8 mouse cellular contexts compared by ENCODE assay signal in genomic region chr11:61448599-61449225, GRCm38 (mm10). TPM values are rescaled to one million over a fixed set of nuclear protein-coding genes. Genes with fewer than 3 reads are reported as not detected.
DNase-seq lines count a peak whose midpoint lies in the region; ATAC-seq and TF ChIP-seq lines count a peak whose summit lies in the region.

No protein-coding gene starts in this region.

- DNase-seq in lung, adult 18-20 months: peak; percentile 24 to 51
- DNase-seq in lung, adult 2 months: no peak
- peak; percentile 90 to 92 for DNase-seq in cerebellum, postnatal 10 days
- DNase-seq in heart, adult 2 months: peak; percentile 57 to 78
- DNase-seq in lung, embryonic 14.5 days: peak; percentile 30
- no peak for DNase-seq in kidney, postnatal 36 days
- DNase-seq in spleen, postnatal 10 days (ENCODE audit: low spot score in 2 of 2): no peak
- DNase-seq in urinary bladder, postnatal 25 days (ENCODE audit: low spot score): no peak

- H3K9me3 ChIP-seq in lung, embryonic 14.5 days (ENCODE audit: low read depth, low read length): no peaks in the 10 kb centered on the region

- TF ChIP-seq EP300 in heart, adult 2 months (IDR thresholded peaks at IDR 0.05; ENCODE audit: insufficient read depth, low read depth, low read length): 0 out of 2 replicates have a peak, but pooled peaks have one; percentile 52

- no peak for TF ChIP-seq CTCF in lung, adult 2 months (IDR thresholded peaks at IDR 0.05; ENCODE audit: insufficient read depth, low read length)
- TF ChIP-seq CTCF in heart, adult 2 months (IDR thresholded peaks at IDR 0.05): no peak
- no peak for TF ChIP-seq CTCF in lung, embryonic 14.5 days (IDR thresholded peaks at IDR 0.05; ENCODE audit: low read depth)

- peaks cover 2% of the 10 kb centered on the region; the same call in 1 of the 2 replicates for H3K27me3 ChIP-seq in heart, adult 2 months (ENCODE audit: control insufficient read depth, insufficient read depth, low read length)
- no peaks in the 10 kb centered on the region for H3K27me3 ChIP-seq in lung, embryonic 14.5 days (ENCODE audit: insufficient read depth, low read length)

- no peak overlapping the region for H3K9ac ChIP-seq in heart, adult 2 months (ENCODE audit: low read depth, low read length)
- no peak overlapping the region for H3K9ac ChIP-seq in lung, embryonic 14.5 days

- 58% methylated on average over 9 of the region's 9 CpGs for WGBS in lung, adult 2 months
- 51% methylated on average over 9 of the region's 9 CpGs for WGBS in heart, adult 2 months
- WGBS in lung, embryonic 14.5 days: 66% methylated on average over 9 of the region's 9 CpGs

- no peaks in the 10 kb centered on the region for H3K79me2 ChIP-seq in heart, adult 2 months (replicated peaks; ENCODE audit: control insufficient read depth, insufficient read depth, low read length)

- ATAC-seq in lung, embryonic 14.5 days (ENCODE audit: insufficient read depth): no peak

- no peak overlapping the region for H3K4me2 ChIP-seq in lung, embryonic 14.5 days

- H3K36me3 ChIP-seq in heart, adult 2 months (ENCODE audit: control insufficient read depth, insufficient read depth, low read length): no peaks in the 10 kb centered on the region
- no peaks in the 10 kb centered on the region for H3K36me3 ChIP-seq in lung, embryonic 14.5 days (ENCODE audit: insufficient read depth)

- H3K4me1 ChIP-seq in lung, adult 2 months (ENCODE audit: control insufficient read depth, insufficient read depth, low read length): no peaks in the 10 kb centered on the region
- H3K4me1 ChIP-seq in heart, adult 2 months (ENCODE audit: control insufficient read depth, insufficient read depth, low read length): no peaks in the 10 kb centered on the region; the same call in 1 of the 2 replicates
- H3K4me1 ChIP-seq in lung, embryonic 14.5 days (ENCODE audit: insufficient read depth): peaks cover 9% of the 10 kb centered on the region; the same call in 1 of the 2 replicates

- intact Hi-C loops in heart, adult 2 months (cut with DNase I): no loop called here

- no peak overlapping the region; the same call in 1 of the 2 replicates for H3K27ac ChIP-seq in heart, adult 2 months
- peak overlapping the region; percentile 21; the same call in 1 of the 2 replicates for H3K27ac ChIP-seq in lung, embryonic 14.5 days (ENCODE audit: low read depth)

- H3K4me3 ChIP-seq in lung, adult 2 months (replicated peaks; ENCODE audit: extremely low read depth, low read depth, low read length): no peak overlapping the region
- no peak overlapping the region for H3K4me3 ChIP-seq in heart, adult 2 months
- no peak overlapping the region for H3K4me3 ChIP-seq in lung, embryonic 14.5 days (ENCODE audit: low read depth, low read length)

- TF ChIP-seq POLR2A in lung, adult 2 months (IDR thresholded peaks at IDR 0.05; ENCODE audit: borderline replicate concordance, extremely low read depth, low read depth, low read length): no peak
- TF ChIP-seq POLR2A in heart, adult 2 months (IDR thresholded peaks at IDR 0.05; ENCODE audit: insufficient read depth, low read depth, low read length): no peak

RNA-seq across cellular contexts. Expression of gene Rnf112, which starts 5.2 kb away (rescaled TPM):
- 0.27 and 0.44 TPM in 2 replicates for polyA plus RNA-seq in lung, adult 2 months (2012; rRNA removed)
- under 1 TPM; 0.10 to 0.30 TPM for total RNA-seq in heart, adult 2 months (2021)
- polyA plus RNA-seq in heart, adult 2 months (2012; rRNA removed): 0.15 and 0.18 TPM in 2 replicates
- 0.31 and 0.42 TPM in 2 replicates for polyA plus RNA-seq in lung, embryonic 14.5 days (2014; fragmentation: Nextera tagmentation; extraction: Ambion mirVana)

RNA-seq across cellular contexts. Expression of gene Mfap4, which starts 36.5 kb away (rescaled TPM):
- 1,294 and 1,321 TPM in 2 replicates for polyA plus RNA-seq in lung, adult 2 months (2012; rRNA removed)
- total RNA-seq in heart, adult 2 months (2021): 10 to 100 TPM; 18.4 to 22.9 TPM
- polyA plus RNA-seq in heart, adult 2 months (2012; rRNA removed): 125 and 143 TPM in 2 replicates
- polyA plus RNA-seq in lung, embryonic 14.5 days (2014; fragmentation: Nextera tagmentation; extraction: Ambion mirVana): 615 and 660 TPM in 2 replicates

RNA-seq across cellular contexts. Expression of gene Mapk7, which starts 45.5 kb away (rescaled TPM):
- polyA plus RNA-seq in lung, adult 2 months (2012; rRNA removed): 39.3 and 40.1 TPM in 2 replicates
- total RNA-seq in heart, adult 2 months (2021): 1 to 10 TPM; 5.5 to 6.0 TPM
- polyA plus RNA-seq in heart, adult 2 months (2012; rRNA removed): 11.9 and 12.6 TPM in 2 replicates
- polyA plus RNA-seq in lung, embryonic 14.5 days (2014; fragmentation: Nextera tagmentation; extraction: Ambion mirVana): 62.8 and 69.6 TPM in 2 replicates

RNA-seq across cellular contexts. Expression of gene B9d1, which starts 56.2 kb away (rescaled TPM):
- polyA plus RNA-seq in lung, adult 2 months (2012; rRNA removed): 28.4 and 37.5 TPM in 2 replicates
- 1 to 10 TPM; 8.0 to 9.3 TPM for total RNA-seq in heart, adult 2 months (2021)
- 10.6 and 15.6 TPM in 2 replicates for polyA plus RNA-seq in heart, adult 2 months (2012; rRNA removed)
- 48.9 and 54.1 TPM in 2 replicates for polyA plus RNA-seq in lung, embryonic 14.5 days (2014; fragmentation: Nextera tagmentation; extraction: Ambion mirVana)

Comparison
In these comparisons a context has a peak if more than half of its experiments do, and no peak if none do; other contexts are left out.
1. DNase-seq: peak in lung, adult 18-20 months (2 of 2), cerebellum, postnatal 10 days (2 of 2), heart, adult 2 months (2 of 2) and lung, embryonic 14.5 days (single experiment); none in lung, adult 2 months (single experiment), kidney, postnatal 36 days (0 of 2), spleen, postnatal 10 days (0 of 2) and urinary bladder, postnatal 25 days (single experiment).